Mouse (Mus musculus) liver, adult 2 months (tissue): ENCODE data around the gene Cacng7. TPM values are rescaled to one million over a fixed set of nuclear protein-coding genes. Genes with fewer than 3 reads are reported as not detected.

Source experiments
- DNase-seq: peaks from one replicate; pipeline ENCODE4 v3.0.0-alpha.2; 2011; ENCODE audit warnings: low read depth, low spot score; ENCODE audit errors: extremely low read depth
- H3K27ac ChIP-seq: fragments of 200-500 bp; replicated peaks from 2 replicates; pipeline ENCODE4 v1.5.1; 2012; ENCODE audit warnings: low read depth, mild to moderate bottlenecking, control low read depth, inconsistent platforms, low read length; ENCODE audit not compliant: insufficient read depth
- H3K27me3 ChIP-seq: fragments of 200-500 bp; 2 replicates; pipeline ENCODE4 v1.6.1; 2012; ENCODE audit warnings: mild to moderate bottlenecking, moderate library complexity, low read length, inconsistent platforms; ENCODE audit not compliant: control insufficient read depth, insufficient read depth
- H3K36me3 ChIP-seq: fragments of 200-500 bp; 2 replicates; pipeline ENCODE4 v1.6.1; 2012; ENCODE audit warnings: low read length, inconsistent platforms; ENCODE audit not compliant: control insufficient read depth, insufficient read depth
- H3K4me1 ChIP-seq: fragments of 200-500 bp; 2 replicates; pipeline ENCODE4 v1.6.1; 2011; ENCODE audit warnings: low read length; ENCODE audit not compliant: control insufficient read depth, insufficient read depth
- H3K4me3 ChIP-seq: fragments of 200-500 bp; 2 replicates; pipeline ENCODE4 v1.5.1; 2011; ENCODE audit warnings: low read depth, mild to moderate bottlenecking, control low read depth, low read length, moderate library complexity; ENCODE audit not compliant: insufficient read depth
- H3K79me2 ChIP-seq: fragments of 200-500 bp; 2 replicates; pipeline ENCODE4 v1.6.1; 2012; ENCODE audit warnings: inconsistent platforms, mild to moderate bottlenecking, low read length, moderate library complexity; ENCODE audit not compliant: control insufficient read depth, insufficient read depth
- H3K9ac ChIP-seq: fragments of 200-500 bp; 2 replicates; pipeline ENCODE4 v1.6.1; 2012; ENCODE audit warnings: low read depth, mild to moderate bottlenecking, control low read depth, inconsistent platforms, low read length
- CTCF ChIP-seq: fragments of 200-500 bp; IDR thresholded peaks from 2 replicates; pipeline ENCODE4 v1.5.1; 2011; ENCODE audit warnings: low read depth, low read length, control low read depth
- POLR2A ChIP-seq: fragments of 200-500 bp; IDR thresholded peaks from 2 replicates; pipeline ENCODE4 v1.6.1; 2011; ENCODE audit warnings: low read length, control low read depth; ENCODE audit not compliant: insufficient read depth; ENCODE audit errors: extremely low read depth
- WGBS: fragments of 180-500 bp; shearing (Covaris S2); methylation state at CpG from one replicate; pipeline ENCODE4 v1.1.7; 2018; 5-methylcytosine and 5-hydroxymethylcytosine counted together
- polyA plus RNA-seq: library from polyadenylated mRNA; depleted of rRNA; stranded (reverse); fragments of >200 nt; gene quantifications from 2 replicates; pipeline ENCODE4 v1.2.3, GENCODE M21; 2012
- total RNA-seq: library from RNA; depleted of rRNA; stranded (reverse); fragments of >200 nt; gene quantifications from 2 replicates; pipeline ENCODE4 v1.2.3, GENCODE M21; 2014

Cacng7 gene
- total and polyA plus RNA-seq, 2 experiments = 0.29 to 0.37 TPM

DNA sequence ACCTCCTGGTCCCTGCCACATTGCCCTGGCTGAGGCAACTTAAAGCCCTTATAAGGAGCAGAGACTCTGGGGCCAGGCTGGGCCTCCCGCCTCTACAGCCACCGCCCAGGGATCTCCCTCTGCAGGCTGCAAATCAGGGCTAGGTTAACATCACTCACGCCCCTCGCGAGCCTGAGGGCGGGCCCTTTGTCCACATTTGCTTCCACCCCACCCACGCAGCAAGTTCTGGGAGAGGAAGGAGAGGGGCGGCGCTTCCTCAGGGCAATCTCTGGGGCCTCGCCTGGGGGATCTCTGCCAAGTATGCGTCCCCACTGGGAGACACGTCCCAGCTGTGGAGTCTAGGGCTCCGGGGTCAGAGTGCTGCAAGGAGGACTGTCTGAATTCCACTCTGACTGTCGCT is 40.0 kb upstream of the Cacng7 start:
- Histone ChIP-seq H3K27me3 (no peaks in the 10 kb centered on the region), H3K27ac (peak overlapping the region; percentile 67), H3K4me3 (peak overlapping the region; percentile 70), H3K4me1 (peaks cover 18% of the 10 kb centered on the region), H3K36me3 (peaks cover 7% of the 10 kb centered on the region; the same call in 1 of the 2 replicates), H3K9ac (peak overlapping the region; percentile 62), H3K79me2 (peaks cover 16% of the 10 kb centered on the region)
- TF ChIP-seq CTCF (no peak), POLR2A (peak; percentile 60; the same call in 1 of the 2 replicates)
- DNase-seq = peak; percentile 90
- 2% methylated on average over 14 of the region's 14 CpGs for WGBS

- DNase-seq = no peak
- H3K36me3 ChIP-seq = peaks cover 11% of the 10 kb centered on the region; the same call in 1 of the 2 replicates
- H3K4me1 ChIP-seq = peaks cover 12% of the 10 kb centered on the region
Observed at GRCm38 (mm10) chr7:3294794-3295193, 38.0 kb upstream of the Cacng7 start.

GRCm38 (mm10) chr7:3295321-3296110 is 37.2 kb upstream of the Cacng7 start:
- TF ChIP-seq POLR2A = no peak
- no peak for TF ChIP-seq CTCF
- WGBS = 58% methylated on average over 5 of the region's 5 CpGs
- H3K79me2 ChIP-seq = peaks cover 16% of the 10 kb centered on the region
- H3K27ac ChIP-seq = no peak overlapping the region
- peaks cover 10% of the 10 kb centered on the region for H3K4me1 ChIP-seq
- no peak overlapping the region for H3K4me3 ChIP-seq
- no peak overlapping the region for H3K9ac ChIP-seq
- peaks cover 11% of the 10 kb centered on the region; the same call in 1 of the 2 replicates for H3K36me3 ChIP-seq
- H3K27me3 ChIP-seq = no peaks in the 10 kb centered on the region
- DNase-seq = peak; percentile 37

More at GRCm38 (mm10) chr7:3294794-3295193, 38.0 kb upstream of the Cacng7 start:
- Histone ChIP-seq H3K79me2 (peaks cover 16% of the 10 kb centered on the region), H3K4me3 (no peak overlapping the region), H3K9ac (no peak overlapping the region), H3K27me3 (no peaks in the 10 kb centered on the region), H3K27ac (no peak overlapping the region)
- WGBS = 66% methylated on average over 1 of the region's 1 CpGs
- no peak for TF ChIP-seq POLR2A
- TF ChIP-seq CTCF = no peak

GRCm38 (mm10) chr7:3296711-3297110 is 36.0 kb upstream of the Cacng7 start:
- DNase-seq = no peak
- Histone ChIP-seq H3K27ac (no peak overlapping the region), H3K36me3 (peaks cover 11% of the 10 kb centered on the region; the same call in 1 of the 2 replicates), H3K79me2 (peaks cover 16% of the 10 kb centered on the region), H3K27me3 (no peaks in the 10 kb centered on the region), H3K4me1 (peaks cover 11% of the 10 kb centered on the region), H3K9ac (no peak overlapping the region), H3K4me3 (no peak overlapping the region)
- TF ChIP-seq POLR2A (no peak), CTCF (no peak)
- 95% methylated on average over 16 of the region's 16 CpGs for WGBS

GRCm38 (mm10) chr7:3299941-3300617 is 32.7 kb upstream of the Cacng7 start:
- WGBS = 53% methylated on average over 7 of the region's 7 CpGs
- peak; percentile 69 for DNase-seq
- Histone ChIP-seq H3K4me1 (peaks cover 16% of the 10 kb centered on the region), H3K27ac (no peak overlapping the region), H3K79me2 (peaks cover 7% of the 10 kb centered on the region; the same call in 1 of the 2 replicates), H3K27me3 (peaks cover 10% of the 10 kb centered on the region), H3K9ac (no peak overlapping the region), H3K36me3 (peaks cover 11% of the 10 kb centered on the region; the same call in 1 of the 2 replicates), H3K4me3 (no peak overlapping the region)
- peak; percentile 41; the same call in 1 of the 2 replicates for TF ChIP-seq CTCF
- no peak for TF ChIP-seq POLR2A
